In genomic region chr13:42053656-42054055, GRCm38 (mm10) we compare ENCODE assay signal across 9 mouse cellular contexts. TPM values are rescaled to one million over a fixed set of nuclear protein-coding genes. Genes with fewer than 3 reads are reported as not detected.
DNase-seq lines count a peak whose midpoint lies in the region; ATAC-seq and TF ChIP-seq lines count a peak whose summit lies in the region.
"Had no signal": no experiment of that assay in that cellular context is flagged by ENCODE, and none has a peak within 500 bp of the region (broad histone marks: within the 10 kb centered on the region; RNA-seq: fewer than 3 reads in every experiment).

No protein-coding gene starts in this region.

- no peak for DNase-seq in kidney, adult 2 months
- DNase-seq in embryo, embryonic 10.5 days (ENCODE audit: low spot score): peak; percentile 32
- no peak for DNase-seq in intestine, embryonic 14.5 days (ENCODE audit: low spot score)
- no peak for DNase-seq in cerebellum, adult 9-11 months
- no peak for DNase-seq in frontal cortex, postnatal 14 days (ENCODE audit: low spot score in 2 of 2)
- DNase-seq in ovary, postnatal 10 days (ENCODE audit: low spot score): no peak

- WGBS in kidney, embryonic 16.5 days: 30% methylated on average over 2 of the region's 2 CpGs
- WGBS in kidney, adult 2 months: 53% methylated on average over 2 of the region's 2 CpGs
- 28% methylated on average over 2 of the region's 2 CpGs for WGBS in intestine, embryonic 14.5 days
- 41% methylated on average over 2 of the region's 2 CpGs for WGBS in neural tube, embryonic 12.5 days

- H3K27ac ChIP-seq in kidney, embryonic 16.5 days (ENCODE audit: low read length): 0 out of 2 replicates have a peak overlapping the region, but pooled peaks have one; percentile 99
- no peak overlapping the region for H3K27ac ChIP-seq in kidney, adult 2 months (ENCODE audit: insufficient read depth, low read depth, low read length)
- H3K27ac ChIP-seq in intestine, embryonic 14.5 days (ENCODE audit: low read depth): no peak overlapping the region
- H3K27ac ChIP-seq in neural tube, embryonic 12.5 days: no peak overlapping the region

- no peaks in the 10 kb centered on the region for H3K27me3 ChIP-seq in kidney, embryonic 16.5 days (ENCODE audit: insufficient read depth, low read length)
- no peaks in the 10 kb centered on the region for H3K27me3 ChIP-seq in kidney, adult 2 months (replicated peaks; ENCODE audit: control insufficient read depth, insufficient read depth, low read length)
- H3K27me3 ChIP-seq in intestine, embryonic 14.5 days (replicated peaks; ENCODE audit: control insufficient read depth, insufficient read depth, low read length): no peaks in the 10 kb centered on the region
- no peaks in the 10 kb centered on the region for H3K27me3 ChIP-seq in neural tube, embryonic 12.5 days (replicated peaks)

- H3K36me3 ChIP-seq in kidney, embryonic 16.5 days (ENCODE audit: insufficient read depth, low read length): peaks cover 21% of the 10 kb centered on the region
- H3K36me3 ChIP-seq in kidney, adult 2 months (ENCODE audit: control insufficient read depth, insufficient read depth, low read length): no peaks in the 10 kb centered on the region; the same call in 1 of the 2 replicates
- peaks cover 21% of the 10 kb centered on the region for H3K36me3 ChIP-seq in intestine, embryonic 14.5 days (ENCODE audit: control insufficient read depth, insufficient read depth, low read length)
- peaks cover 17% of the 10 kb centered on the region for H3K36me3 ChIP-seq in neural tube, embryonic 12.5 days

- no peak for TF ChIP-seq CTCF in kidney, adult 2 months (conservative IDR thresholded peaks at IDR 0.05; ENCODE audit: insufficient read depth, insufficient read length, low read depth, low read length)

- ATAC-seq in kidney, embryonic 16.5 days (ENCODE audit: low FRiP score, low TSS enrichment): no peak
- ATAC-seq in intestine, embryonic 14.5 days (replicated peaks; ENCODE audit: low FRiP score, low TSS enrichment, low read depth): no peak
- no peak for ATAC-seq in neural tube, embryonic 12.5 days (ENCODE audit: low FRiP score, low read depth)
- ATAC-seq: inflammation-experienced regulatory T-cells, adult 6 months had no signal

- H3K4me1 ChIP-seq in kidney, embryonic 16.5 days (ENCODE audit: insufficient read depth, low read length): peaks cover 25% of the 10 kb centered on the region
- no peaks in the 10 kb centered on the region; the same call in 1 of the 2 replicates for H3K4me1 ChIP-seq in kidney, adult 2 months (ENCODE audit: control insufficient read depth, insufficient read depth, low read length)
- peaks cover 11% of the 10 kb centered on the region for H3K4me1 ChIP-seq in intestine, embryonic 14.5 days (replicated peaks; ENCODE audit: control insufficient read depth, insufficient read depth, low read length)
- peaks cover 19% of the 10 kb centered on the region for H3K4me1 ChIP-seq in neural tube, embryonic 12.5 days

- TF ChIP-seq POLR2A in kidney, adult 2 months (IDR thresholded peaks at IDR 0.05; ENCODE audit: low read depth, low read length): no peak

- H3K9me3 ChIP-seq in kidney, embryonic 16.5 days (ENCODE audit: low read length): no peaks in the 10 kb centered on the region
- no peaks in the 10 kb centered on the region for H3K9me3 ChIP-seq in intestine, embryonic 14.5 days (ENCODE audit: control insufficient read depth, low read length)
- H3K9me3 ChIP-seq in neural tube, embryonic 12.5 days: no peaks in the 10 kb centered on the region

- H3K4me3 ChIP-seq in kidney, embryonic 16.5 days (ENCODE audit: low read length): peak overlapping the region; percentile 94
- H3K4me3 ChIP-seq in kidney, adult 2 months (ENCODE audit: insufficient read depth, low read depth, low read length): no peak overlapping the region
- H3K4me3 ChIP-seq in intestine, embryonic 14.5 days (ENCODE audit: low read depth, low read length): peak overlapping the region; percentile 85
- H3K4me3 ChIP-seq in neural tube, embryonic 12.5 days: peak overlapping the region; percentile 67

- peak overlapping the region; percentile 76 for H3K4me2 ChIP-seq in kidney, embryonic 16.5 days (replicated peaks; ENCODE audit: low read depth, low read length)
- H3K4me2 ChIP-seq in intestine, embryonic 14.5 days (ENCODE audit: low read length): peak overlapping the region; percentile 81
- H3K4me2 ChIP-seq in neural tube, embryonic 12.5 days (replicated peaks): peak overlapping the region; percentile 87

- H3K9ac ChIP-seq in kidney, embryonic 16.5 days (replicated peaks; ENCODE audit: low read length): peak overlapping the region; percentile 92
- peak overlapping the region; percentile 85 for H3K9ac ChIP-seq in intestine, embryonic 14.5 days (ENCODE audit: low read length)
- peak overlapping the region; percentile 95 for H3K9ac ChIP-seq in neural tube, embryonic 12.5 days

RNA-seq across cellular contexts. Expression of gene Hivep1, which starts 1.8 kb away (rescaled TPM):
- 8.4 and 10.0 TPM in 2 replicates for polyA plus RNA-seq in kidney, embryonic 16.5 days (2015; fragmentation: Nextera tagmentation; extraction: Ambion mirVana)
- polyA plus RNA-seq in kidney, adult 2 months (2012; rRNA removed): 15.6 and 17.8 TPM in 2 replicates
- polyA plus RNA-seq in intestine, embryonic 14.5 days (2014; fragmentation: Nextera tagmentation; extraction: Ambion mirVana): 9.6 and 10.0 TPM in 2 replicates
- polyA plus RNA-seq in neural tube, embryonic 12.5 days (2016; fragmentation: Nextera tagmentation; extraction: Ambion mirVana): 17.8 and 18.1 TPM in 2 replicates
